Mouse (Mus musculus) intestine, embryonic 15.5 days (tissue): Measurements from ENCODE around the gene Shprh. TPM values are rescaled to one million over a fixed set of nuclear protein-coding genes. Genes with fewer than 3 reads are reported as not detected.
"Not testable (repeated sequence)": the region's sequence is repeated elsewhere in the genome, so short reads cannot be mapped to it uniquely, and the experiment has no call there.

ENCODE experiments used
- ATAC-seq: fragments of 200-750 bp; cut with Nextera tagmentation; 2 replicates; pipeline ENCODE4 v1.8.0; 2017; ENCODE audit warnings: moderate TSS enrichment, moderate library complexity
- H3K27ac ChIP-seq: fragments of 300-500 bp; sonication (generic); 2 replicates; pipeline ENCODE4 v1.5.1; 2015; ENCODE audit warnings: mild to moderate bottlenecking, inconsistent platforms
- H3K27me3 ChIP-seq: fragments of 300-500 bp; sonication (generic); replicated peaks from 2 replicates; pipeline ENCODE4 v1.6.1; 2015; ENCODE audit warnings: inconsistent platforms
- H3K36me3 ChIP-seq: fragments of 300-500 bp; sonication (generic); 2 replicates; pipeline ENCODE4 v1.6.1; 2015; ENCODE audit warnings: inconsistent platforms
- H3K4me1 ChIP-seq: fragments of 300-500 bp; sonication (generic); replicated peaks from 2 replicates; pipeline ENCODE4 v1.6.1; 2015; ENCODE audit warnings: inconsistent platforms
- H3K4me2 ChIP-seq: fragments of 300-500 bp; sonication (generic); replicated peaks from 2 replicates; pipeline ENCODE4 v1.6.1; 2015; ENCODE audit warnings: mild to moderate bottlenecking, inconsistent platforms
- H3K4me3 ChIP-seq: fragments of 300-500 bp; sonication (generic); replicated peaks from 2 replicates; pipeline ENCODE4 v1.5.1; 2015; ENCODE audit warnings: inconsistent platforms
- H3K9ac ChIP-seq: fragments of 300-500 bp; sonication (generic); 2 replicates; pipeline ENCODE4 v1.6.1; 2015; ENCODE audit warnings: inconsistent platforms
- H3K9me3 ChIP-seq: fragments of 300-500 bp; sonication (generic); 2 replicates; pipeline ENCODE4 v1.6.1; 2016; ENCODE audit warnings: inconsistent platforms
- WGBS: fragments of 180-500 bp; shearing (Covaris S2); methylation state at CpG from one replicate; pipeline ENCODE4 v1.1.7; 2015; 5-methylcytosine and 5-hydroxymethylcytosine counted together
- polyA plus RNA-seq: library from polyadenylated mRNA; unstranded; fragments of >200 nt; fragmentation: Nextera tagmentation; extraction: Ambion mirVana; gene quantifications from 2 replicates; pipeline ENCODE4 v1.2.1, GENCODE M21; 2015

Gene Shprh
- polyA plus RNA-seq, 1 experiment from 2014 or later, result 12.6 TPM

DNA sequence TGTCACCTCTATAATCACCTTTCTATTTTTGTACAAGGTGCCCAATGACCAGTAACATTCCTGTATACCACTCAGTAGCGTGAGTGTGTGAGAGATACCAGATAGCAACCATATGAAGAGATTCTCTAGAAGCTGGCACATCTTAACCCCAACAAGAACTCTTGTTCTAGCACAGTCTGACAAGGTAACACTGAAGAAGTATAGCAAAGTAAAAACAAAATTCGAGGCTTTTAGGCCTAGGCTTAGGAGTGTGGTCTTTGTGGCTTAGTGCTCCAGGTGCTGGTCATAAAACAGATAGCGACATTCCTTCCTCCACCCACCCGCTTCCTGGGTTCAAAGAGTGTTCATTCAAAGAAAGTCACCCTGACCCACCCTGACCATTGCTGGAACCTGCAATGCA lies 104.4 kb downstream of the Shprh start:
- not testable (repeated sequence) for H3K4me1 ChIP-seq, H3K9me3 ChIP-seq, ATAC-seq, H3K4me3 ChIP-seq, H3K36me3 ChIP-seq, H3K4me2 ChIP-seq, H3K27me3 ChIP-seq, H3K27ac ChIP-seq, H3K9ac ChIP-seq
- 80% methylated on average over 4 of the region's 4 CpGs for WGBS

DNA sequence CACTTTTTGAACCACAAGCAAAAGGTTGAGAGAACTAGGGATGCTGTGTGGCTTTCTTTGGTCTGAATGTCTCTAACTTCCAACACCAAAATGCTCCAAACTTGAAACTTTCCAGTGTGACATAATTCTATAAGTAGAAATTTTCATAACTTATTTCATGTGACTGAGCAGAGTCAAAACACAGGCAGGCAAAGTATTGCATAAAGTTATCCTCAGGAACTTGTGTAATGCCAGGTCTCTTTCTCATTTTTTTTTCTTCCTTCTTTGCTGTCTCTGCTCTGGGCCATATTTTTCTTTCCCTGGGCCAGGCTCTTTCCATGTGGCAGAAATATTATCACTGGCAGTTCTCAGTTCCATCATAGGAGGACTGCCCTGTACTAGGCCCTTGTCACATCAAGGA lies 110.9 kb downstream of the Shprh start:
- H3K9me3 ChIP-seq, result no peaks in the 10 kb centered on the region
- H3K4me2 ChIP-seq, result no peak overlapping the region
- H3K4me1 ChIP-seq, result no peaks in the 10 kb centered on the region
- no peak overlapping the region for H3K27ac ChIP-seq
- H3K9ac ChIP-seq, result no peak overlapping the region
- H3K27me3 ChIP-seq, result no peaks in the 10 kb centered on the region
- no peak for ATAC-seq
- no peaks in the 10 kb centered on the region for H3K36me3 ChIP-seq
- H3K4me3 ChIP-seq, result no peak overlapping the region

DNA sequence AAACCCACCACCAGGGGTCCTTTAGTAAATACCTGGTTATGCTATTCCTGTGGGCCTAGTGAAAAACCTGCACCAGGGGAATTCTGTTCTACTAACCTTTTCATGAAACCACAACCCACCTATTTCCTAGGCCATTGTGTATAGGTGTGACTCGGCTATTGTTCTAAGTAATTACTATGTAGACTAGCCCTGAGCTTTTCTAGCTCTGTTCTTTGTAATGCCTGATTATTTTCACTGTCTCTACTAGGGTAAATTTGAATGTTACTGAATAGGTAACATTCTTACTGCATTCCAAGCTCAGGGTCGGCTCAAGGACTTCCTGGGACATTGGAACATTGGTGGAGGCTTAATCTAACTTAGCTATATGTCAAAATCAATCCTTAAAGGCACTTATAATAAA lies 113.1 kb downstream of the Shprh start:
- H3K27me3 ChIP-seq, H3K9me3 ChIP-seq, H3K4me2 ChIP-seq, ATAC-seq, H3K4me3 ChIP-seq, H3K27ac ChIP-seq, H3K9ac ChIP-seq, H3K4me1 ChIP-seq, H3K36me3 ChIP-seq: not testable (repeated sequence)
- WGBS, result 81% methylated on average over 2 of the region's 2 CpGs

DNA sequence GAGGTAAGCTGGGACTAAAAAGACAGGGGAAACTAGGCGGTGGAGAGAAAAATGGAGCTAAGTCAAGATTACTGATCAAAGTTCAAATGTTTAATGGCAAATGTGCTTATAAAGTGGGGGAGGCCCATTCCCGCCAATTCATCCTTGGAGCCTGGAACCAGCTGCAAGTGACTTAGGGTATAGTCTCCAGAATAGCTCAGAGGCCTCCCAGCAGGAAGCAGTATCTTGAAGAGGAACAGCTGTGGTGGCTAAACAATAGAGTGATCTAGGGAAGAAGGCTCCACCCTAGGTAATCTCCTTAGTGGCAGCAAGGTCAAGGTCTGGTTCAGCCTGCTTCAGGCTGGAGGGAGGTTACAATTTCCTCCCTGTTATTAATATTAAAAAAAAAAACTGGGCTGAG lies 114.6 kb downstream of the Shprh start:
- 78% methylated on average over 2 of the region's 2 CpGs for WGBS
- ATAC-seq, H3K4me2 ChIP-seq: not testable (repeated sequence)

More for the DNA sequence above, 114.6 kb downstream of the Shprh start:
- not testable (repeated sequence) for H3K9me3 ChIP-seq, H3K4me1 ChIP-seq, H3K9ac ChIP-seq, H3K4me3 ChIP-seq, H3K27me3 ChIP-seq, H3K36me3 ChIP-seq, H3K27ac ChIP-seq

Other genes starting within 250 kb of the Shprh start
- gene Grm1, start 67.1 kb upstream of the Shprh start, polyA plus RNA-seq, result 0.04 and 0.10 TPM in 2 replicates
- gene Fbxo30, start 131.9 kb downstream of the Shprh start, polyA plus RNA-seq, result 23.2 and 27.7 TPM in 2 replicates
- gene Epm2a, start 194.0 kb downstream of the Shprh start, polyA plus RNA-seq, result 0.24 and 0.42 TPM in 2 replicates